Mouse (Mus musculus) embryonic facial prominence, embryonic 12.5 days (tissue): ENCODE measurements around the gene Slc1a2. TPM values are rescaled to one million over a fixed set of nuclear protein-coding genes. Genes with fewer than 3 reads are reported as not detected.

Experiments
- ATAC-seq: fragments of 200-750 bp; cut with Nextera tagmentation; 2 replicates; pipeline ENCODE4 v1.8.0; 2017; ENCODE audit not compliant: insufficient number of reproducible peaks, insufficient read depth, low FRiP score, low TSS enrichment
- H3K27ac ChIP-seq: fragments of 300-500 bp; sonication (generic); 2 replicates; pipeline ENCODE4 v1.5.1; 2016; ENCODE audit warnings: mild to moderate bottlenecking
- H3K27me3 ChIP-seq: fragments of 300-500 bp; sonication (generic); 2 replicates; pipeline ENCODE4 v1.6.1; 2016; ENCODE audit warnings: mild to moderate bottlenecking, moderate library complexity
- H3K36me3 ChIP-seq: fragments of 300-500 bp; sonication (generic); 2 replicates; pipeline ENCODE4 v1.6.1; 2016; ENCODE audit warnings: mild to moderate bottlenecking
- H3K4me1 ChIP-seq: fragments of 300-500 bp; sonication (generic); 2 replicates; pipeline ENCODE4 v1.6.1; 2016
- H3K4me2 ChIP-seq: fragments of 300-500 bp; sonication (generic); replicated peaks from 2 replicates; pipeline ENCODE4 v1.6.1; 2016; ENCODE audit warnings: mild to moderate bottlenecking, moderate library complexity
- H3K4me3 ChIP-seq: fragments of 300-500 bp; sonication (generic); 2 replicates; pipeline ENCODE4 v1.5.1; 2016; ENCODE audit warnings: mild to moderate bottlenecking
- H3K9ac ChIP-seq: fragments of 300-500 bp; sonication (generic); 2 replicates; pipeline ENCODE4 v1.6.1; 2016; ENCODE audit warnings: mild to moderate bottlenecking, moderate library complexity
- H3K9me3 ChIP-seq: fragments of 300-500 bp; sonication (generic); 2 replicates; pipeline ENCODE4 v1.6.1; 2016; ENCODE audit warnings: mild to moderate bottlenecking, moderate library complexity
- WGBS: fragments of 180-500 bp; shearing (Covaris S2); methylation state at CpG from one replicate; pipeline ENCODE4 v1.1.7; 2016; 5-methylcytosine and 5-hydroxymethylcytosine counted together
- polyA plus RNA-seq: library from polyadenylated mRNA; unstranded; fragments of >200 nt; fragmentation: Nextera tagmentation; extraction: Ambion mirVana; gene quantifications from 2 replicates; pipeline ENCODE4 v1.2.1, GENCODE M21; 2016

The Slc1a2 gene
- polyA plus RNA-seq, 1 experiment from 2014 or later, result 1.2 TPM

DNA sequence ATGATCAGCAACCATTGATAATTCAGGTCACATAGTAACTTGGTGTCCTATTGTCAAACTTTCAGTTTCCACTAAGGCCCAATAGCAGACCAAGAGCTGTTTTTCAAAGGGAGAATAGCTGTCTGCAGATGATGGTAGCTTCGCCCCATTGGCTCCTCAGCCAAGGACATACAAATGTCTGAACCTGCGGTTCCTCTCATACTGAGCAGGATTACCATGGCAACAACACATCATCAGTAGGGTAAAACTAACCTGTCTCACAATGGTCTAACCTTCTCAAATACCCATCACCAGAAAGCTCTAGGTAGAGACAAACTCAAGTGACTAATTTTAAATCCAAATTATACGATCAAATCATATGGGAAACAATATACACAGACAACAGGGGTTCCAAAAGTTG is 170.7 kb downstream of the Slc1a2 start:
- H3K27me3 ChIP-seq, result no peaks in the 10 kb centered on the region
- no peak overlapping the region for H3K27ac ChIP-seq
- H3K4me1 ChIP-seq, result no peaks in the 10 kb centered on the region
- no peak overlapping the region for H3K4me2 ChIP-seq
- H3K9me3 ChIP-seq, result no peaks in the 10 kb centered on the region
- H3K4me3 ChIP-seq, result no peak overlapping the region
- WGBS, result 91% methylated on average over 3 of the region's 3 CpGs
- ATAC-seq, result peak; percentile 69; the same call in 1 of the 2 replicates
- H3K9ac ChIP-seq, result no peak overlapping the region
- no peaks in the 10 kb centered on the region for H3K36me3 ChIP-seq

DNA sequence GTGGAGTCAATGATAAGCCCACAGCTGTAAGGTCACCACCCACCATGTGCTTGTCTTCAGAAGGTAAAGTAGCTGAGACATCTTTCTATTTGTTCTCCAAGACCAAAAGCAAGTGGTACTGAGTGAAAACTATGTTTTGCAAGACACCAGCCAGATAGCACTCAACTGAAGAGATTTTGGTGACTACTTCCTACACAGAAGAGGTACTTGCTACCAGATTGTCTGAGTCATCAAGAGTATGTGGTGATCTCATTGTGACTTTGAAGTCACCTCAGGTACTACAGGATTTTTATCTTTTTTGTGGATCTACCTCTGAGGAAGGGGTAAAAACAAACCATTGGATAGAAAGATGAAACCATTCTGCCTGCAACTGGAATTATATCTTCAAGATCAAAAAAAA is 173.1 kb downstream of the Slc1a2 start:
- Histone ChIP-seq H3K4me2 (no peak overlapping the region), H3K27me3 (no peaks in the 10 kb centered on the region), H3K4me3 (no peak overlapping the region), H3K9me3 (no peaks in the 10 kb centered on the region), H3K9ac (no peak overlapping the region), H3K4me1 (no peaks in the 10 kb centered on the region), H3K27ac (no peak overlapping the region), H3K36me3 (no peaks in the 10 kb centered on the region)
- ATAC-seq, result no peak

DNA sequence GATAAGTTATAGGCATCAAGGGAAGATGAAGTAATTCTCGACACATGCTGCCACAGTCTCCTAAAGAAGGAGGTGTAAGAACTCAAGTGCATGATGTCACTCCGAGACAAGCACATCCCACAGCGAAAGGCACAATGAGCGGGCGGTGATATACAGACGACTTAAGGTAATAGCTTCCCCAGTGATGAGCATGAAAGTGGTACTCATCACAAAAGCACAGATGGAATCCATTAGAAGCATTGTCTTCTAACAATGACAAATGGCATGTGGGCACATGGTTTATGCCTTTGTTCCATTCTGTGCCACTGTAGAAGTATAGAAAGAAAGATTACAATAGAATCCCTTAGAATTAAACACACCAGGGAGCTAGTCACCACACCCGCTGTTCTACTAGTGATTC is 179.7 kb downstream of the Slc1a2 start:
- ATAC-seq, result no peak
- H3K4me2 ChIP-seq, result no peak overlapping the region
- H3K4me3 ChIP-seq, result no peak overlapping the region

More for the DNA sequence above, 179.7 kb downstream of the Slc1a2 start:
- Histone ChIP-seq H3K9ac (no peak overlapping the region), H3K36me3 (no peaks in the 10 kb centered on the region), H3K4me1 (no peaks in the 10 kb centered on the region), H3K9me3 (no peaks in the 10 kb centered on the region), H3K27ac (no peak overlapping the region), H3K27me3 (no peaks in the 10 kb centered on the region)
- WGBS, result 90% methylated on average over 7 of the region's 7 CpGs

Other genes starting within 250 kb of the Slc1a2 start
- gene Fjx1, start 206.2 kb upstream of the Slc1a2 start, polyA plus RNA-seq, result 24.4 and 25.5 TPM in 2 replicates
- gene Pamr1, start 108.6 kb upstream of the Slc1a2 start, polyA plus RNA-seq, result 9.1 and 11.4 TPM in 2 replicates
- 8.0 and 8.2 TPM in 2 replicates for gene Cd44, start 243.0 kb downstream of the Slc1a2 start, polyA plus RNA-seq